8 mouse cellular contexts compared by ENCODE assay signal in genomic region chr5:144638631-144639030, GRCm38 (mm10).
A peak's percentile ranks its signal among the peaks of the same experiment; 100 is the strongest.
DNase-seq lines count a peak whose midpoint lies in the region; ATAC-seq and TF ChIP-seq lines count a peak whose summit lies in the region.

No protein-coding gene starts in this region.

- H3K27me3 ChIP-seq in thymus, adult 2 months (ENCODE audit: control insufficient read depth, insufficient read depth, low read length) = no peaks in the 10 kb centered on the region

- peak; percentile 17 to 29 for DNase-seq in gastrocnemius, postnatal 4 days (ENCODE audit: low spot score in 2 of 2)
- DNase-seq in gastrocnemius, postnatal 36 days = no peak
- peak; percentile 3 for DNase-seq in thymus, adult 2 months
- no peak for DNase-seq in thymus, adult 18-20 months
- peak; percentile 1 for DNase-seq in c-Kit-positive CD71-negative TER-119-negative erythroid progenitor cells, embryonic 14.5 days (ENCODE audit: low read depth)
- DNase-seq in kidney, postnatal 25 days = peak; percentile 39 to 43
- peak; percentile 21 for DNase-seq in retina, postnatal 7 days (ENCODE audit: low read depth, low spot score)

- no peak overlapping the region for H3K4me3 ChIP-seq in thymus, adult 2 months (ENCODE audit: control insufficient read depth, insufficient read depth, low read length)

- ATAC-seq in activated CD4-positive, CD25-positive, alpha-beta regulatory T cell, adult 4 months = no peak

- H3K27ac ChIP-seq in thymus, adult 2 months (ENCODE audit: control insufficient read depth, insufficient read depth, low read length) = no peak overlapping the region

- TF ChIP-seq POLR2A in thymus, adult 2 months (IDR thresholded peaks at IDR 0.05; ENCODE audit: control insufficient read depth, extremely low read depth, insufficient read depth, low read length, poor library complexity) = no peak

- TF ChIP-seq CTCF in thymus, adult 2 months (IDR thresholded peaks at IDR 0.05; ENCODE audit: borderline replicate concordance, control insufficient read depth, extremely low read depth, insufficient read depth, low read length, poor library complexity) = no peak

- intact Hi-C loops in gastrocnemius, postnatal 36 days (cut with DNase I) = no loop called here

- H3K36me3 ChIP-seq in thymus, adult 2 months (ENCODE audit: control insufficient read depth, insufficient read depth, low read length) = no peaks in the 10 kb centered on the region

- 69% methylated on average over 3 of the region's 3 CpGs for WGBS in thymus, adult 2 months

- no peaks in the 10 kb centered on the region for H3K4me1 ChIP-seq in thymus, adult 2 months (replicated peaks; ENCODE audit: control insufficient read depth, insufficient read depth, low read length)

Comparison
In these comparisons a context has a peak if more than half of its experiments do, and no peak if none do; other contexts are left out.
1. DNase-seq: peak in gastrocnemius, postnatal 4 days (2 of 2), thymus, adult 2 months (single experiment), c-Kit-positive CD71-negative TER-119-negative erythroid progenitor cells, embryonic 14.5 days (single experiment), kidney, postnatal 25 days (2 of 2) and retina, postnatal 7 days (single experiment); none in gastrocnemius, postnatal 36 days (0 of 2) and thymus, adult 18-20 months (0 of 2).